Mouse (Mus musculus): ENCODE results near the gene Pdcd1. TPM values are rescaled to one million over a fixed set of nuclear protein-coding genes. Genes with fewer than 3 reads are reported as not detected.
"Not testable (repeated sequence)": the region's sequence is repeated elsewhere in the genome, so short reads cannot be mapped to it uniquely, and the experiment has no call there.

Gene Pdcd1
- polyA plus RNA-seq, 1 experiment from 2014 or later, result not detected

DNA sequence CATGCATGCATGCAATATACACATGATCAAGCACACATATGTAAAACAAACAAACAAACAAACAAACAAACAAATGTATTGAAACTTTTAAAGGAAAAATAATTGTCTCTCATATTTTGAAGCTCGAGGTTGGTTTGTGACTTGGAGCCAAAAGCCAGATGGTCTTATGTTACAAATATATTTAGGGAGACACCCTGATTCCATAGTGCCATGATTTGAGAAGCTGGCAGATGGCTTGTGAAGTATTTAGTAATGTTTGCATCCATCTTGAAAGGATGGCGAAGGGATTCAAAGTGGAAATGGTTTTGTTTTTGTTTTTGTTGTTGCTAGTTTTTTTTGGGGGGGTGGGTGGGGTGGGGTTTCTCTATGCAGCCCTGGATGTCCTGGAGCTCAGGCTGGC, 51.3 kb downstream of the Pdcd1 start:
- no peak overlapping the region for H3K4me2 ChIP-seq (ENCODE audit: low read length)
- ATAC-seq, result no peak
- WGBS, result 55% methylated on average over 2 of the region's 2 CpGs

DNA sequence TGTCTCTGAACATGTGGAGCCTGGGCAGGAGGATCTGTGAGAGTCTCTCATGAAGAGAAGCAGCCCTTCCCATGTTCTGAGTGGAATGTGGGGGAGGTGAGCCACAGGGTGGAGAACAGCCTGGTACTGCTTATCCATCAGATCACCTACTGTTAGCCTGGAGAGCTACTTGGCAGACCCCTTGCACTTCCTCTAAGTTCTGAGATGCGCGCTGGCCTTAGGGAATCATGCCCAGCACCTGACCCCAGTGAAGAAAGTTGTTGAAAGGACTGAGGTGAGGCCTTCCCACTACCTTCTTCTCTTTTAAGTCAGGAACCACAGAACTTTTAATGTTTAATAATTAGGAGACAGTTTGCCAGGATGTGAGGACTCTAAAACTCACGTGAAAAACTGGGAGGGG, 60.9 kb downstream of the Pdcd1 start:
- H3K4me2 ChIP-seq (ENCODE audit: low read length); H3K4me1 ChIP-seq (replicated peaks; ENCODE audit: control insufficient read depth, insufficient read depth, low read length); ATAC-seq; H3K36me3 ChIP-seq (ENCODE audit: control insufficient read depth, insufficient read depth); H3K27me3 ChIP-seq (replicated peaks; ENCODE audit: control insufficient read depth, insufficient read depth, low read length); H3K4me3 ChIP-seq (replicated peaks; ENCODE audit: low read length); H3K27ac ChIP-seq (ENCODE audit: low read length); H3K9ac ChIP-seq (replicated peaks; ENCODE audit: low read depth, low read length); H3K9me3 ChIP-seq (ENCODE audit: control insufficient read depth, low read length): not testable (repeated sequence)
- WGBS, result 90% methylated on average over 3 of the region's 3 CpGs

More for the DNA sequence above, 51.3 kb downstream of the Pdcd1 start:
- Histone ChIP-seq H3K27me3 (replicated peaks; ENCODE audit: control insufficient read depth, insufficient read depth, low read length) (no peaks in the 10 kb centered on the region), H3K4me3 (replicated peaks; ENCODE audit: low read length) (no peak overlapping the region), H3K27ac (ENCODE audit: low read length) (no peak overlapping the region), H3K9ac (replicated peaks; ENCODE audit: low read depth, low read length) (no peak overlapping the region), H3K9me3 (ENCODE audit: control insufficient read depth, low read length) (no peaks in the 10 kb centered on the region), H3K36me3 (ENCODE audit: control insufficient read depth, insufficient read depth) (no peaks in the 10 kb centered on the region), H3K4me1 (replicated peaks; ENCODE audit: control insufficient read depth, insufficient read depth, low read length) (no peaks in the 10 kb centered on the region)

DNA sequence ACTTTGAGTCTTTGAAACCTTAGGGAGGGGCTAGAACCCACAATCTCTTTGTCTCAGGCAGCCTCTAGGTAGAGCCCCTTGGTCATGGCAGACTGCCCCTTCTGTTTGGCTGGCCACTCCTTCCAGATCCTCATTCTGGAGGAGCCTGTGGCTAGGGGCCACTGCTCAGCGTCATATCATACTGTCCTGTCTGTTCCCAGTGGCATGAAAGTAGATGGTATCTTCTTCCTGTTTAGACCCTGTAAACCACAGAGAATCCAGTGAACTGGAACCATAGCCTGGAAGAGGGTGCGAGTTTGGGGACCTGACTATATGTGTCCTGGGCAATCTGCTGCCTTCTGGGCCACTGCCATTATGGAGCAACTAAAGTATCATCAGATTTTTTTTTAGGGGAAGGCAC, 61.3 kb downstream of the Pdcd1 start:
- H3K4me1 ChIP-seq (replicated peaks; ENCODE audit: control insufficient read depth, insufficient read depth, low read length); H3K27ac ChIP-seq (ENCODE audit: low read length); H3K4me3 ChIP-seq (replicated peaks; ENCODE audit: low read length); H3K4me2 ChIP-seq (ENCODE audit: low read length); H3K9me3 ChIP-seq (ENCODE audit: control insufficient read depth, low read length); H3K36me3 ChIP-seq (ENCODE audit: control insufficient read depth, insufficient read depth); ATAC-seq; H3K27me3 ChIP-seq (replicated peaks; ENCODE audit: control insufficient read depth, insufficient read depth, low read length); H3K9ac ChIP-seq (replicated peaks; ENCODE audit: low read depth, low read length): not testable (repeated sequence)
- WGBS, result 78% methylated on average over 2 of the region's 2 CpGs

DNA sequence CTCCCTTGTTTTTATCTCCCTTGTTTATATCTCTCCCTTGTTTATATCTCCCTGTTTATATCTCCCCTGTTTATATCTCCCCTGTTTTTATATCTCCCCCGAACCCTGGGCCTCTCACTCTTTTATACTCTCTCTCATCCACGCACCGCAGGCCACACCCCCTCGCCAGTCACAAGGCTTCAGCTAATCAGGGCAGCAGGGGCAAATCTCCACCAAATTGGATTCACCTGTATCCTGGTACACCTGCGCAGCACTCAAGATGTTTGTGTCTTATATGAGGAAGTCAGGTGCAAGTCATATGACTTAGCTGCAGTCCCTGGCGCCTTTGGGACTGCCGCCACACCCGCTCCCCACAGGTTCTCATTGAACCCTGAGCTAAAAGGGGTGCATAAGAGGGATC, 62.1 kb downstream of the Pdcd1 start, which contains the start of gene Gal3st2c:
Gene Gal3st2c, plus strand, starts transcription at position 301 of the 400 bp plus-strand sequence.
- not testable (repeated sequence) for H3K4me1 ChIP-seq (replicated peaks; ENCODE audit: control insufficient read depth, insufficient read depth, low read length); H3K36me3 ChIP-seq (ENCODE audit: control insufficient read depth, insufficient read depth); ATAC-seq; H3K4me3 ChIP-seq (replicated peaks; ENCODE audit: low read length); H3K27me3 ChIP-seq (replicated peaks; ENCODE audit: control insufficient read depth, insufficient read depth, low read length); H3K9me3 ChIP-seq (ENCODE audit: control insufficient read depth, low read length); H3K9ac ChIP-seq (replicated peaks; ENCODE audit: low read depth, low read length); H3K27ac ChIP-seq (ENCODE audit: low read length); H3K4me2 ChIP-seq (ENCODE audit: low read length)
- 83% methylated on average over 7 of the region's 8 CpGs for WGBS

DNA sequence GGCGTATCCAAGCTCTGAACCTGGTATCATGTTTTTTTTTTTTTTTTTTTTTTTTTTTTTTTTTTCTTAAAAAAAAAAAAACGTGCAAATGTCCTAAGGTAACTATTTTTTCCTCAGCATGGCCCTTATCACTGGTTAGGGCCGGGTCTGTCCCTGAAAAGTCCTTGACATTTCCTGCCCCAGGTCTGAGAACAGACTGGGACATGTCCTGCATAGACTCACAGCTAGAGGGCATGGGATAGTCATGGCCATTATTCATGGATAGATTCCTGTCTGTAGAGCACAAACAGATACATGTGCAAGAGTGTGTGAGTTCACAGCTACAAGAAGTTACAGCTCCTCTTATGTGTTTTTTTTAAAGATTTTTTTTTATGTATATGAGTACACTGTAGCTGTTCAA, 63.6 kb downstream of the Pdcd1 start:
- H3K9ac ChIP-seq (replicated peaks; ENCODE audit: low read depth, low read length), result no peak overlapping the region
- no peak overlapping the region for H3K27ac ChIP-seq (ENCODE audit: low read length)
- no peaks in the 10 kb centered on the region for H3K9me3 ChIP-seq (ENCODE audit: control insufficient read depth, low read length)
- no peak overlapping the region for H3K4me2 ChIP-seq (ENCODE audit: low read length)
- H3K27me3 ChIP-seq (replicated peaks; ENCODE audit: control insufficient read depth, insufficient read depth, low read length), result no peaks in the 10 kb centered on the region
- H3K36me3 ChIP-seq (ENCODE audit: control insufficient read depth, insufficient read depth), result no peaks in the 10 kb centered on the region
- WGBS, result 74% methylated on average over 3 of the region's 3 CpGs
- H3K4me1 ChIP-seq (replicated peaks; ENCODE audit: control insufficient read depth, insufficient read depth, low read length), result no peaks in the 10 kb centered on the region
- ATAC-seq, result no peak
- no peak overlapping the region for H3K4me3 ChIP-seq (replicated peaks; ENCODE audit: low read length)

Other genes with a start within 250 kb of the Pdcd1 start
- gene Ing5, start 248.6 kb downstream of the Pdcd1 start, polyA plus RNA-seq (2015; fragmentation: Nextera tagmentation; extraction: Ambion mirVana), result 11.9 and 12.3 TPM in 2 replicates
- gene D2hgdh, start 227.6 kb downstream of the Pdcd1 start, polyA plus RNA-seq (2015; fragmentation: Nextera tagmentation; extraction: Ambion mirVana), result 17.2 and 19.5 TPM in 2 replicates
- not detected in 2 replicates for gene Gal3st2, start 191.2 kb downstream of the Pdcd1 start, polyA plus RNA-seq (2015; fragmentation: Nextera tagmentation; extraction: Ambion mirVana)
- gene Gal3st2b, start 134.2 kb downstream of the Pdcd1 start, polyA plus RNA-seq (2015; fragmentation: Nextera tagmentation; extraction: Ambion mirVana), result 0.08 TPM in 1 of 2 replicates, not detected in the other
- not detected in 2 replicates for gene Gal3st2c, start 62.0 kb downstream of the Pdcd1 start, polyA plus RNA-seq (2015; fragmentation: Nextera tagmentation; extraction: Ambion mirVana)
- gene Neu4, start 32.1 kb downstream of the Pdcd1 start, polyA plus RNA-seq (2015; fragmentation: Nextera tagmentation; extraction: Ambion mirVana), result not detected in 2 replicates